Mouse (Mus musculus): ENCODE results near the gene E030030I06Rik.
"Not testable (repeated sequence)": the region's sequence is repeated elsewhere in the genome, so short reads cannot be mapped to it uniquely, and the experiment has no call there.

The E030030I06Rik gene

GRCm38 (mm10) chr10:22153147-22153690 is 4.1 kb upstream of the E030030I06Rik start:
- peak; percentile 15 for DNase-seq (ENCODE audit: extremely low spot score, low spot score)

GRCm38 (mm10) chr10:22151863-22152640 is 3.0 kb upstream of the E030030I06Rik start:
- DNase-seq (ENCODE audit: extremely low spot score, low spot score) = not testable (repeated sequence)

- DNase-seq (ENCODE audit: extremely low spot score, low spot score) = peak; percentile 46
Measured at GRCm38 (mm10) chr10:22151056-22151862, 2.2 kb upstream of the E030030I06Rik start.

GRCm38 (mm10) chr10:22150593-22150992 is 1.5 kb upstream of the E030030I06Rik start:
- DNase-seq (ENCODE audit: extremely low spot score, low spot score) = peak; percentile 66

- DNase-seq (ENCODE audit: extremely low spot score, low spot score) = peak; percentile 53
Measured at GRCm38 (mm10) chr10:22149691-22150465, 808 bp upstream of the E030030I06Rik start.

- peak; percentile 85 for DNase-seq (ENCODE audit: extremely low spot score, low spot score)
Measured at GRCm38 (mm10) chr10:22148441-22149072, 513 bp downstream of the E030030I06Rik start.

- DNase-seq (ENCODE audit: extremely low spot score, low spot score) = no peak
Measured at GRCm38 (mm10) chr10:22142926-22143325, 6.1 kb downstream of the E030030I06Rik start.

GRCm38 (mm10) chr10:22142194-22142593 is 6.9 kb downstream of the E030030I06Rik start:
- DNase-seq (ENCODE audit: extremely low spot score, low spot score) = peak; percentile 81

GRCm38 (mm10) chr10:22140665-22141280 is 8.3 kb downstream of the E030030I06Rik start:
- peak; percentile 85 for DNase-seq (ENCODE audit: extremely low spot score, low spot score)

- DNase-seq (ENCODE audit: extremely low spot score, low spot score) = no peak
Measured at GRCm38 (mm10) chr10:22074531-22074930, 74.5 kb downstream of the E030030I06Rik start.

- DNase-seq (ENCODE audit: extremely low spot score, low spot score) = no peak
Measured at GRCm38 (mm10) chr10:22072739-22073138, 76.3 kb downstream of the E030030I06Rik start.

- no peak for DNase-seq (ENCODE audit: extremely low spot score, low spot score)
Measured at GRCm38 (mm10) chr10:22070576-22070975, 78.5 kb downstream of the E030030I06Rik start.

- DNase-seq (ENCODE audit: extremely low spot score, low spot score) = no peak
Measured at GRCm38 (mm10) chr10:22070168-22070567, 78.9 kb downstream of the E030030I06Rik start.

GRCm38 (mm10) chr10:22067979-22068378 is 81.1 kb downstream of the E030030I06Rik start, which contains the start of gene 4930444G20Rik:
4930444G20Rik (minus strand) TSS chr10:22068079.
- not testable (repeated sequence) for DNase-seq (ENCODE audit: extremely low spot score, low spot score)

Measured in neural tube, embryonic 10.5 days (tissue).